Mouse (Mus musculus): ENCODE data around the gene Mpnd. TPM values are rescaled to one million over a fixed set of nuclear protein-coding genes. Genes with fewer than 3 reads are reported as not detected.

The Mpnd gene
- polyA plus RNA-seq (2017; shearing (Covaris generic)) = 50.2 TPM

GRCm38 (mm10) chr17:56005415-56006061, at the start of gene Mpnd, which contains the start of gene Stap2:
TSS of gene Mpnd (plus strand) at chr17:56005711.
TSS of gene Stap2 (minus strand) at chr17:56005584.

GRCm38 (mm10) chr17:55958918-55959728, 46.4 kb upstream of the Mpnd start, which contains the start of gene Yju2:
TSS of gene Yju2 (plus strand) at chr17:55959099.

GRCm38 (mm10) chr17:55969966-55970891, 35.3 kb upstream of the Mpnd start, which contains the start of gene Shd:
TSS of gene Shd (plus strand) at chr17:55970467.

GRCm38 (mm10) chr17:55986030-55986961, 19.2 kb upstream of the Mpnd start, which contains the start of gene Fsd1:
TSS of gene Fsd1 (plus strand) at chr17:55986509.

DNA sequence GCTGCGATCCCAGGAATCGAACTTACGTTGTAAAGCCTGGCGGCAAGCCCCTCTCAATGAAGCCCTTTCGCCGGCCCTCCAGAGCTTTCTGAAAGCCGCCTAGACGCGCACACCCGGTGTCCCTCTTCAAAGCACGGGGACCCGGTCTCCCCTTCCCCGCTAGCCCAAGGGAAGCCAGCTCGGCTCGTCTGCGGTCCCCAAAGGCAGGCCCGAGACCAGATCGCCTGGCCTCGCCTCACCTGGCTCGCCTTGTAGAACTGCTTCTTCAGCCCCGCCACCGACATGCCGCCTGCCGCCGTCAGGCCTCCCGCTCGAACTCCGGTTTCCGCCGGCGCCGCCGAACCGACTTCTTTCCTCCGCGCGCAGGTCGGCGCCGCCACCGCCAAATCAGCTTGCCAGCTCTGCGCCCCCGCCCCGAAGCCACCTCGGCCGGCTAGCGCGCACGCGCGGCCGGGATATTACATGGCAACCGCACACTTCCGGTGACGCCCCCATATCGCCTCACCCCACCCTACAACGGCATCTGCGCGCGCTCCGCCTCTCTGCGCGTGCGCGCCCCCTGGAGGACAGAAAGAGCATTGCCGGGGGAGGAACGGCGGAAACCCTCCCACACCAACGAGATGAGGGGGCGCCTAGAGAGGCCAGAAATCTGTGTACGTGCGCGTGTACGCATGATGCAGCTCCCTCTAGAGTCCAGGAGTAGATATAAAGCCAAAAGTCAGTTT, 30.8 kb downstream of the Mpnd start, which contains the start of gene Sh3gl1:
TSS of gene Sh3gl1 (minus strand) at position 460 of the 725 bp plus-strand sequence.

GRCm38 (mm10) chr17:56040030-56040856, 34.7 kb downstream of the Mpnd start, which contains the start of gene Chaf1a:
TSS of gene Chaf1a (plus strand) at chr17:56040439.

Other genes starting within 250 kb of the Mpnd start
- gene Zfp119a, start 126.8 kb upstream of the Mpnd start, polyA plus RNA-seq (2017; shearing (Covaris generic)) = 32.1 TPM
- gene Zfp959, start 113.6 kb upstream of the Mpnd start, polyA plus RNA-seq (2017; shearing (Covaris generic)) = 35.2 TPM
- gene Zfp119b, start 56.2 kb upstream of the Mpnd start, polyA plus RNA-seq (2017; shearing (Covaris generic)) = 15.8 TPM
- gene Ebi3, start 53.1 kb upstream of the Mpnd start, polyA plus RNA-seq (2017; shearing (Covaris generic)) = 71.8 TPM
- gene Yju2, start 46.6 kb upstream of the Mpnd start, polyA plus RNA-seq (2017; shearing (Covaris generic)) = 38.5 TPM
- gene Shd, start 35.2 kb upstream of the Mpnd start, polyA plus RNA-seq (2017; shearing (Covaris generic)) = not detected
- gene Fsd1, start 19.2 kb upstream of the Mpnd start, polyA plus RNA-seq (2017; shearing (Covaris generic)) = not detected
- 0.45 TPM for gene Stap2, start 127 bp upstream of the Mpnd start, polyA plus RNA-seq (2017; shearing (Covaris generic))
- 199 TPM for gene Sh3gl1, start 30.9 kb downstream of the Mpnd start, polyA plus RNA-seq (2017; shearing (Covaris generic))
- 0.71 TPM for gene Chaf1a, start 34.7 kb downstream of the Mpnd start, polyA plus RNA-seq (2017; shearing (Covaris generic))
- gene Ubxn6, start 69.3 kb downstream of the Mpnd start, polyA plus RNA-seq (2017; shearing (Covaris generic)) = 88.2 TPM
- gene Hdgfl2, start 73.9 kb downstream of the Mpnd start, polyA plus RNA-seq (2017; shearing (Covaris generic)) = 160 TPM
- gene Plin4, start 104.1 kb downstream of the Mpnd start, polyA plus RNA-seq (2017; shearing (Covaris generic)) = not detected
- gene Plin5, start 111.9 kb downstream of the Mpnd start, polyA plus RNA-seq (2017; shearing (Covaris generic)) = not detected
- gene Lrg1, start 116.3 kb downstream of the Mpnd start, polyA plus RNA-seq (2017; shearing (Covaris generic)) = not detected
- not detected for gene Sema6b, start 134.6 kb downstream of the Mpnd start, polyA plus RNA-seq (2017; shearing (Covaris generic))
- gene Tnfaip8l1, start 156.8 kb downstream of the Mpnd start, polyA plus RNA-seq (2017; shearing (Covaris generic)) = 35.0 TPM
- 61.5 TPM for gene Mydgf, start 178.2 kb downstream of the Mpnd start, polyA plus RNA-seq (2017; shearing (Covaris generic))
- gene Dpp9, start 213.2 kb downstream of the Mpnd start, polyA plus RNA-seq (2017; shearing (Covaris generic)) = 45.3 TPM